Mouse (Mus musculus): ENCODE results near the gene Gpi1. TPM values are rescaled to one million over a fixed set of nuclear protein-coding genes. Genes with fewer than 3 reads are reported as not detected.

The Gpi1 gene
- polyA plus RNA-seq, 1 experiment from 2014 or later: 218 TPM

- peak overlapping the region; percentile 18; the same call in 1 of the 2 replicates for H3K9ac ChIP-seq (replicated peaks)
- H3K4me3 ChIP-seq (ENCODE audit: low read depth, low read length): no peak overlapping the region
- TF ChIP-seq CTCF (IDR thresholded peaks at IDR 0.05; ENCODE audit: low read depth) (peak; percentile 83), EP300 (IDR thresholded peaks at IDR 0.05; ENCODE audit: low read depth) (peak; percentile 61; the same call in 1 of the 2 replicates)
- ATAC-seq (peak; percentile 98), DNase-seq (peak; percentile 71)
- H3K4me1 ChIP-seq (ENCODE audit: insufficient read depth): peaks cover 10% of the 10 kb centered on the region
- no peaks in the 10 kb centered on the region for H3K27me3 ChIP-seq (ENCODE audit: insufficient read depth, low read length)
- peak overlapping the region; percentile 81 for H3K27ac ChIP-seq (ENCODE audit: low read depth)
- no peaks in the 10 kb centered on the region for H3K9me3 ChIP-seq (ENCODE audit: low read length)
- H3K4me2 ChIP-seq (ENCODE audit: low read depth, low read length): peak overlapping the region; percentile 26; the same call in 1 of the 2 replicates
- WGBS (ENCODE audit: insufficient replicate concordance): 30% methylated on average over 5 of the region's 5 CpGs
- H3K36me3 ChIP-seq (replicated peaks; ENCODE audit: insufficient read depth, low read length): peaks cover 12% of the 10 kb centered on the region
These were observed 35.8 kb upstream of the Gpi1 start for GRCm38 (mm10) chr7:34265876-34266346.

GRCm38 (mm10) chr7:34263437-34263836 lies 33.3 kb upstream of the Gpi1 start:
- H3K36me3 ChIP-seq (replicated peaks; ENCODE audit: insufficient read depth, low read length): peaks cover 29% of the 10 kb centered on the region
- no peaks in the 10 kb centered on the region for H3K9me3 ChIP-seq (ENCODE audit: low read length)
- WGBS (ENCODE audit: insufficient replicate concordance): 92% methylated on average over 5 of the region's 5 CpGs
- no peak overlapping the region for H3K9ac ChIP-seq (replicated peaks)
- TF ChIP-seq EP300 (IDR thresholded peaks at IDR 0.05; ENCODE audit: low read depth): no peak
- no peak for TF ChIP-seq CTCF (IDR thresholded peaks at IDR 0.05; ENCODE audit: low read depth)
- H3K27ac ChIP-seq (ENCODE audit: low read depth): no peak overlapping the region
- no peak overlapping the region for H3K4me3 ChIP-seq (ENCODE audit: low read depth, low read length)
- no peaks in the 10 kb centered on the region for H3K27me3 ChIP-seq (ENCODE audit: insufficient read depth, low read length)
- no peak for DNase-seq
- ATAC-seq: no peak
- H3K4me1 ChIP-seq (ENCODE audit: insufficient read depth): peaks cover 10% of the 10 kb centered on the region
- no peak overlapping the region for H3K4me2 ChIP-seq (ENCODE audit: low read depth, low read length)

- TF ChIP-seq EP300 (IDR thresholded peaks at IDR 0.05; ENCODE audit: low read depth) (no peak), CTCF (IDR thresholded peaks at IDR 0.05; ENCODE audit: low read depth) (no peak)
- peaks cover 60% of the 10 kb centered on the region for H3K36me3 ChIP-seq (replicated peaks; ENCODE audit: insufficient read depth, low read length)
- 76% methylated on average over 1 of the region's 1 CpGs for WGBS (ENCODE audit: insufficient replicate concordance)
These were observed 28.3 kb upstream of the Gpi1 start for GRCm38 (mm10) chr7:34258407-34258806.

GRCm38 (mm10) chr7:34257279-34257678 lies 27.1 kb upstream of the Gpi1 start:
- ATAC-seq: no peak
- H3K4me2 ChIP-seq (ENCODE audit: low read depth, low read length): no peak overlapping the region
- no peak overlapping the region for H3K4me3 ChIP-seq (ENCODE audit: low read depth, low read length)
- 73% methylated on average over 9 of the region's 9 CpGs for WGBS (ENCODE audit: insufficient replicate concordance)
- no peaks in the 10 kb centered on the region for H3K9me3 ChIP-seq (ENCODE audit: low read length)
- TF ChIP-seq EP300 (IDR thresholded peaks at IDR 0.05; ENCODE audit: low read depth) (no peak), CTCF (IDR thresholded peaks at IDR 0.05; ENCODE audit: low read depth) (no peak)
- H3K4me1 ChIP-seq (ENCODE audit: insufficient read depth): no peaks in the 10 kb centered on the region
- no peak overlapping the region for H3K9ac ChIP-seq (replicated peaks)
- no peak overlapping the region for H3K27ac ChIP-seq (ENCODE audit: low read depth)
- DNase-seq: no peak
- peaks cover 58% of the 10 kb centered on the region for H3K36me3 ChIP-seq (replicated peaks; ENCODE audit: insufficient read depth, low read length)
- H3K27me3 ChIP-seq (ENCODE audit: insufficient read depth, low read length): no peaks in the 10 kb centered on the region

More at GRCm38 (mm10) chr7:34258407-34258806, 28.3 kb upstream of the Gpi1 start:
- Histone ChIP-seq H3K4me2 (ENCODE audit: low read depth, low read length) (no peak overlapping the region), H3K27ac (ENCODE audit: low read depth) (no peak overlapping the region), H3K9ac (replicated peaks) (no peak overlapping the region), H3K4me1 (ENCODE audit: insufficient read depth) (no peaks in the 10 kb centered on the region), H3K27me3 (ENCODE audit: insufficient read depth, low read length) (no peaks in the 10 kb centered on the region), H3K4me3 (ENCODE audit: low read depth, low read length) (no peak overlapping the region), H3K9me3 (ENCODE audit: low read length) (no peaks in the 10 kb centered on the region)
- DNase-seq (no peak), ATAC-seq (no peak)

- peak overlapping the region; percentile 67; the same call in 1 of the 2 replicates for H3K27ac ChIP-seq (ENCODE audit: low read depth)
- WGBS (ENCODE audit: insufficient replicate concordance): 84% methylated on average over 1 of the region's 1 CpGs
- no peak overlapping the region for H3K4me3 ChIP-seq (ENCODE audit: low read depth, low read length)
- H3K36me3 ChIP-seq (replicated peaks; ENCODE audit: insufficient read depth, low read length): peaks cover 63% of the 10 kb centered on the region
- no peaks in the 10 kb centered on the region for H3K27me3 ChIP-seq (ENCODE audit: insufficient read depth, low read length)
- no peak for TF ChIP-seq EP300 (IDR thresholded peaks at IDR 0.05; ENCODE audit: low read depth)
- TF ChIP-seq CTCF (IDR thresholded peaks at IDR 0.05; ENCODE audit: low read depth): no peak
- ATAC-seq (no peak), DNase-seq (no peak)
- H3K4me2 ChIP-seq (ENCODE audit: low read depth, low read length): no peak overlapping the region
- no peak overlapping the region for H3K9ac ChIP-seq (replicated peaks)
- H3K4me1 ChIP-seq (ENCODE audit: insufficient read depth): no peaks in the 10 kb centered on the region
- H3K9me3 ChIP-seq (ENCODE audit: low read length): no peaks in the 10 kb centered on the region
These were observed 25.8 kb upstream of the Gpi1 start for GRCm38 (mm10) chr7:34255916-34256315.

GRCm38 (mm10) chr7:34255137-34255536 lies 25.0 kb upstream of the Gpi1 start:
- no peak for DNase-seq
- TF ChIP-seq CTCF (IDR thresholded peaks at IDR 0.05; ENCODE audit: low read depth) (no peak), EP300 (IDR thresholded peaks at IDR 0.05; ENCODE audit: low read depth) (no peak)

More at GRCm38 (mm10) chr7:34255137-34255536, 25.0 kb upstream of the Gpi1 start:
- no peak for ATAC-seq
- Histone ChIP-seq H3K27ac (ENCODE audit: low read depth) (no peak overlapping the region), H3K36me3 (replicated peaks; ENCODE audit: insufficient read depth, low read length) (peaks cover 56% of the 10 kb centered on the region), H3K4me1 (ENCODE audit: insufficient read depth) (no peaks in the 10 kb centered on the region), H3K27me3 (ENCODE audit: insufficient read depth, low read length) (no peaks in the 10 kb centered on the region), H3K4me3 (ENCODE audit: low read depth, low read length) (no peak overlapping the region), H3K4me2 (ENCODE audit: low read depth, low read length) (no peak overlapping the region), H3K9ac (replicated peaks) (no peak overlapping the region), H3K9me3 (ENCODE audit: low read length) (no peaks in the 10 kb centered on the region)
- 58% methylated on average over 3 of the region's 3 CpGs for WGBS (ENCODE audit: insufficient replicate concordance)
